Mouse (Mus musculus) urinary bladder, postnatal 4 days (tissue): Measurements from ENCODE around the gene Slc2a10.
"Not testable (repeated sequence)": the region's sequence is repeated elsewhere in the genome, so short reads cannot be mapped to it uniquely, and the experiment has no call there.

Experiments
- DNase-seq, 2 experiments: peaks; one replicate each; pipeline ENCODE4 v3.0.0; 2021 to 2022; ENCODE audit warnings: low spot score in 2 of 2

The Slc2a10 gene

GRCm38 (mm10) chr2:165509686-165510085 is 6.1 kb downstream of the Slc2a10 start:
- DNase-seq, result no peak

DNA sequence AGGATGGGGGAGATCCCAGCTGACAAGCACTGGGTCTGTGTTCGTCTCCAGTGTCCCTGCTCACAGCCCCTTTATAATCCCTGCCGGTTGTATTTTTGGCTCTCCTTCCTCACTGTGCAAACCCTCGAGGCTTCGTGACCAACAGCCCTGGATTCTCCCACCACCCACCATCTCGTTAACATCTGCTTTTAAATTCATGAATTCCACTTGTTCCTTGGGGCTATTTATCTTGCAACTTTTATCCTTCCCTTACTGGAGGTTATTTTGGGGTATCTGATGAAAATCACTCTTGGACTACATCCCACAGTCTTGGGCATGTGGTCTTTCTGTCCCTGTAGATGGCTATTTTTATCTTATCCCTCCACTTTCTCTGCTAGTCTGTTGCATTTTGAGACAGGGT is 6.9 kb downstream of the Slc2a10 start:
- DNase-seq, result no peak

DNA sequence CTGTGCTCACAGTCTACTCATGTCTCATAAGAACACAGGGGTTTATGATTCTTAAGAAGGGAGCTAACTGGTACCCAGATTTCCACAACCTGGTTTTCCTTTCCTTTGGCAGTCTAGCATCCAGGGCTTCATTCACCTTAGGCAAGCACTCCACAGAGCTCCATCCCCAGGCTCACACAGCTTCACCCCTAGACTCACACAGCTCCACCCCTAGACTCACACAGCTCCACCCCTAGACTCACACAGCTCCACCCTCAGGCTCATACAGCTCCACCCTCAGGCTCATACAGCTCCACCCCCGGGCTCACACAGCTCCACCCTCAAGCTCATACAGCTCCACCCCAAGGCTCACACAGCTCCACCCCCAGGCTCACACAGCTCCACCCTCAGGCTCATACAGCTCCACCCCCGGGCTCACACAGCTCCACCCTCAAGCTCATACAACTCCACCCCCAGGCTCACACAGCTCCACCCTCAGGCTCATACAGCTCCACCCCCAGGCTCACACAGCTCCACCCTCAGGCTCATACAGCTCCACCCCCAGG is 7.4 kb downstream of the Slc2a10 start:
- not testable (repeated sequence) for DNase-seq

DNA sequence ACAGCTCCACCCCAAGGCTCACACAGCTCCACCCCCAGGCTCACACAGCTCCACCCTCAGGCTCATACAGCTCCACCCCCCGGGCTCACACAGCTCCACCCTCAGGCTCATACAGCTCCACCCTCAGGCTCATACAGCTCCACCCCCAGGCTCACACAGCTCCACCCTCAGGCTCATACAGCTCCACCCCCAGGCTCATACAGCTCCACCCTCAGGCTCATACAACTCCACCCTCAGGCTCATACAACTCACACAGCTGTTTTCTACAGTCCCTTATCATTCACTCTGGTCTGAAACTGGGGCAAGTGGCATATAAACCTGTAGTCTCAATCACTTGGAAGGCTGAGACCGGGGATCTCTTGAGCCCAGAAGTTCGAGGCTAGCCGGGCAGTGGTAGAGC is 7.9 kb downstream of the Slc2a10 start:
- DNase-seq, result not testable (repeated sequence)

DNA sequence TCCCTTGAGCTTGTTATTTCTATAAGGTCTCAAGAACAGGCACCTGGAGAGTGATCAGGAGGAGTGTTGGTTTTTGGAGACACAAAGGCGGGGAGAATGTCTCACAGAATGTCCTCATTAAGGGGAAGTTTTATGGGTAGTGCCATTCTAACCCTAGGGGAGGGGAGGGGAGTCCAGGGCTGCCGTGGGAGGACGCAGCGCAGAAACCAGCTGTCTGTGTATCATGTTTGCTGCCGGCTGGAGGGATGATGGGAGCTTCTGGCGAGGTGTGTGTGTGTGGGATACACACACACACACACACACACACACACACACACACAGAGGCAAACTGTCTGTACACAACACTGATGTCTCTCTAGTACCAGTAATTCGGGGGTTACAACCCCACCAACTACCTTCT is 8.8 kb downstream of the Slc2a10 start:
- no peak for DNase-seq

DNA sequence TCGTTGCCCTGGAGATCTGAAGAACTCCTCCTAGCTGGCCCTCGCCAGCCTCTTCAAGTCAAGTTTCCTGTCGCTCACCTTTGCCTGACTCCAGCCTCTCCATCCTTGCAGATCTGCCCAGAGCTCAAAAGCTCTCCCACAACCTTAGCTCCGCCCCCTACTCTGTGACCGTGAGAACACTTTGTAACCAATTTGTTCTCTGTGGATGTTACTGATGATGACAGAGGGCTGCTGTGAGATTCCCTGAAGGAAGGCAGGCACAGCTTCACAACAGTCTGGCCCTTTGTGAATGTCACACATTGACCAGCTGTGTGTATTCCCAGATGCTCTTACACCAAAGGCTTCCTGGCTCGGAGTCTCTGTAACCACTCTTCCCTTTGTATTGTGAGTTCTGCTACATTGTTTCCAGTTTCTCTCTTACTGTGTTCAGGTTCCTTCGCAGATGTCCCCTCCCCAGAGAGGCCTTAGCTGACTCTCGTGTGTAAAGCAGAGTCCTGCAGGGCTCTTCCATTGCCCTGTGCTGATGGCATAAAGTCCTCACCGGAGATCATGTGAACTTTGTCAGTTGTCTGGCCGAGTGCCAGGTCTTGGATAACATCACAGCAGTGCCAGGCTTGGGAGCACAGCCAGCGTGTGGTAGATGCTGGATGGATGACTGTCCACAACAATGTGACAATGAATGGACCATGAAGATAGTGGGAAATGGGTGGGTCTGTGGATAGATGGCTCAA is 9.4 kb downstream of the Slc2a10 start:
- DNase-seq, result no peak

DNA sequence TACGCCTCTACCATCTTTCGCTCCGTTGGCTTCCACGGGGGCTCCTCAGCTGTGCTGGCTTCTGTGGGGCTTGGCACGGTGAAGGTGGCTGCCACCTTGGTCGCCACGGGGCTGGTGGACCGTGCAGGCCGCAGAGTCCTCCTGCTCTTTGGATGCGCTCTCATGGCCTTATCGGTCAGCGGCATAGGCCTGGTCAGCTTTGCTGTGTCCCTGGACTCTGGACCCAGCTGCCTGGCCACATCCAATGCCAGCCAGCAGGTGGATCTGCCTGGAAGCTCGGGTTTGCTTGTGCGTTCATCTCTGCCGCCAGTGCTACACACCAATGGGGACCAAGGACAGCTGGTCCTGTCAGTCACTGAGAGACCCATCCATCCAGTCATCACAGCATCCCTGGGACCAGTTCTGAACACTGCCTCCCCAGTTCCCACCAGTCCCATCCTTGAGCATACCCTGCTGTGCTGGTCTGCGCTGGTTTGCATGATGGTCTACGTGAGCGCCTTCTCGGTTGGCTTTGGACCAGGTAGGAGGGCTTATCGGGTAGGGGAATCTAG is 11.7 kb downstream of the Slc2a10 start:
- no peak for DNase-seq

GRCm38 (mm10) chr2:165525609-165526008 is 22.0 kb downstream of the Slc2a10 start:
- no peak for DNase-seq

- peak; percentile 34 to 79 for DNase-seq
These were observed 25.5 kb downstream of the Slc2a10 start for GRCm38 (mm10) chr2:165529106-165529505.

DNA sequence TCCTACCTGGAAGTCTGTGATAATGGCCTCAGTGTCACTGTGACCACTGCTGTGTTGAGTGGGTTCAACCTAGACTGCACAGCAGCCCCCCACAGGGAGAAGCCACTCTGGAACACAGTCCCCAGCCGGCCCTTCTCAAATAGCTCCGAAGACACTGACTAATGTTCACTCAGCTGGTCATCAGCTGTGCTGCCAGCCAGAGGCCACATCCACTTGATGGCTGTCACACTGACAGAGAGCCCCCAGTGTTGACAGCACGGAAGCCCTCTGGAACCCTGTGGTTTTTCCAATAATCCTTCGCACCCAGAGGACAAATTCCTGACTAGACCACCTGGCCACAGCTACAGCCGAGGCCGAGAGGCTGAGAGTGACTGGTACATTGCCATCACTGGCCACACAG is 30.2 kb downstream of the Slc2a10 start:
- no peak for DNase-seq

- no peak for DNase-seq
These were observed 37.4 kb downstream of the Slc2a10 start for GRCm38 (mm10) chr2:165540975-165541374.

GRCm38 (mm10) chr2:165542939-165543669 is 39.5 kb downstream of the Slc2a10 start:
- no peak for DNase-seq

GRCm38 (mm10) chr2:165543670-165544016 is 40.1 kb downstream of the Slc2a10 start:
- no peak for DNase-seq

GRCm38 (mm10) chr2:165545687-165546086 is 42.1 kb downstream of the Slc2a10 start:
- no peak for DNase-seq

- DNase-seq, result no peak
These were observed 42.8 kb downstream of the Slc2a10 start for GRCm38 (mm10) chr2:165546341-165546740.

DNA sequence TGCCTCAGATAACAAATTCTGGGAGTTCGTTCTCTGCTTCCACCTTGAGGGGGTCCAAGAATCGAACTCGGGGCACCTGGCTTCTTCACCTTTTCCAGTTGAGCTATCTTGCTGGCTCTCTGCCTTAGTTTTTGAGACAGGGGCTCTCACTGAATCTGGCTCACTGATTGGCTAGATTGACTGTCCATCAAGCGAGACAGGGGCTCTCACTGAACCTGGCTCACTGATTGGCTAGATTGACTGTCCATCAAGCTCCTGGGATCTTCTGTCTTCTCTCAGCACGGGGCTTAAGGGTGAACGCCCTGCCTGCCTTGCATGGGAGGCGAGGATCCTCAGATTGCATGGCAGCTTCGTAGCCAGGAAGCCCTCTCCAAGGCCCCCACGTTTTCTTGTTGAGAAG is 43.8 kb downstream of the Slc2a10 start:
- peak in 1 of 2 experiments; percentile 29 for DNase-seq

GRCm38 (mm10) chr2:165548627-165549026 is 45.0 kb downstream of the Slc2a10 start:
- no peak for DNase-seq

GRCm38 (mm10) chr2:165550410-165550809 is 46.8 kb downstream of the Slc2a10 start:
- not testable (repeated sequence) for DNase-seq

- no peak for DNase-seq
These were observed 50.5 kb downstream of the Slc2a10 start for GRCm38 (mm10) chr2:165554066-165554465.

- DNase-seq, result no peak
These were observed 53.7 kb downstream of the Slc2a10 start for GRCm38 (mm10) chr2:165557278-165557677.

GRCm38 (mm10) chr2:165558916-165559315 is 55.3 kb downstream of the Slc2a10 start:
- DNase-seq, result no peak

GRCm38 (mm10) chr2:165559506-165560235 is 56.1 kb downstream of the Slc2a10 start:
- DNase-seq, result no peak
